Comparison of ENCODE assay signal across 8 mouse cellular contexts in genomic region chr15:77003868-77004215, GRCm38 (mm10). TPM values are rescaled to one million over a fixed set of nuclear protein-coding genes. Genes with fewer than 3 reads are reported as not detected.
A peak's percentile ranks its signal among the peaks of the same experiment; 100 is the strongest.
DNase-seq lines count a peak whose midpoint lies in the region; ATAC-seq and TF ChIP-seq lines count a peak whose summit lies in the region.

No protein-coding gene starts in this region.

- no peaks in the 10 kb centered on the region for H3K36me3 ChIP-seq in kidney, postnatal 0 days (ENCODE audit: insufficient read depth, low read length)

- H3K4me3 ChIP-seq in gastrocnemius, adult 2 months = no peak overlapping the region
- no peak overlapping the region for H3K4me3 ChIP-seq in kidney, postnatal 0 days (replicated peaks; ENCODE audit: low read depth, low read length)

- intact Hi-C loops in gastrocnemius, adult 2 months (cut with DNase I) = loop anchor here (2.0 kb wide), 1 partner anchor 21 kb away; no protein-coding TSS in a partner anchor

- no peaks in the 10 kb centered on the region for H3K27me3 ChIP-seq in kidney, postnatal 0 days (ENCODE audit: insufficient read depth, low read length)

- no peak overlapping the region for H3K9ac ChIP-seq in kidney, postnatal 0 days (ENCODE audit: low read depth, low read length)

- DNase-seq in gastrocnemius, adult 18-20 months (ENCODE audit: low spot score) = peak; percentile 68
- no peak for DNase-seq in gastrocnemius, adult 8-10 months (ENCODE audit: low spot score in 2 of 2)
- DNase-seq in A20 (ENCODE audit: low read depth, low spot score) = peak; percentile 29
- peak; percentile 77 for DNase-seq in gastrocnemius, adult 2 months
- peak; percentile 74 for DNase-seq in kidney, postnatal 0 days (ENCODE audit: low spot score)
- DNase-seq in lung, postnatal 14 days = peak; percentile 59
- peak; percentile 24 for DNase-seq in thymus, postnatal 4 days

- H3K9me3 ChIP-seq in kidney, postnatal 0 days (replicated peaks; ENCODE audit: low read length) = no peaks in the 10 kb centered on the region

- peak; percentile 72; the same call in 1 of the 2 replicates for ATAC-seq in cerebellum, adult (ENCODE audit: insufficient number of reproducible peaks, low FRiP score, low TSS enrichment)
- no peak for ATAC-seq in kidney, postnatal 0 days (replicated peaks; ENCODE audit: low FRiP score, low read depth)

- no peak overlapping the region for H3K4me2 ChIP-seq in kidney, postnatal 0 days (ENCODE audit: low read length)

- peak; percentile 92 for TF ChIP-seq CTCF in gastrocnemius, adult 2 months (IDR thresholded peaks at IDR 0.05)
- TF ChIP-seq CTCF in kidney, postnatal 0 days (IDR thresholded peaks at IDR 0.05; ENCODE audit: low read depth) = peak; percentile 94

- no peaks in the 10 kb centered on the region for H3K4me1 ChIP-seq in kidney, postnatal 0 days (replicated peaks; ENCODE audit: insufficient read depth, low read length)

- H3K27ac ChIP-seq in gastrocnemius, adult 2 months = peak overlapping the region; percentile 81
- no peak overlapping the region for H3K27ac ChIP-seq in kidney, postnatal 0 days

- WGBS in kidney, postnatal 0 days = 13% methylated on average over 3 of the region's 3 CpGs

RNA-seq across cellular contexts. Expression of gene Apol6, which starts 40.7 kb away (rescaled TPM):
- total RNA-seq in gastrocnemius, adult 18-20 months (2021) = 10 to 100 TPM; 47.5 to 80.8 TPM
- total RNA-seq in gastrocnemius, adult 8-10 months (2022) = 10 to 100 TPM; 29.4 to 66.8 (median 49.7) TPM
- total RNA-seq in gastrocnemius, adult 2 months (2021) = 10 to 100 TPM; 27.7 to 71.1 TPM
- polyA plus RNA-seq in kidney, postnatal 0 days (2015; fragmentation: Nextera tagmentation; extraction: Ambion mirVana) = 0.08 TPM in 1 of 2 replicates, not detected in the other

RNA-seq across cellular contexts. Expression of gene Mb, which starts 46.6 kb away (rescaled TPM):
- 1,000 to 10,000 TPM; 5,214 to 6,251 TPM for total RNA-seq in gastrocnemius, adult 18-20 months (2021)
- 1,000 to 10,000 TPM; 3,053 to 3,564 (median 3,434) TPM for total RNA-seq in gastrocnemius, adult 8-10 months (2022)
- total RNA-seq in gastrocnemius, adult 2 months (2021) = 1,000 to 10,000 TPM; 3,091 to 7,772 TPM
- 0.62 and 0.76 TPM in 2 replicates for polyA plus RNA-seq in kidney, postnatal 0 days (2015; fragmentation: Nextera tagmentation; extraction: Ambion mirVana)

RNA-seq across cellular contexts. Expression of gene 1110038F14Rik, which starts 55.5 kb away (rescaled TPM):
- 10 to 100 TPM; 18.6 to 19.0 TPM for total RNA-seq in gastrocnemius, adult 18-20 months (2021)
- 10 to 100 TPM; 16.5 to 20.4 (median 19.7) TPM for total RNA-seq in gastrocnemius, adult 8-10 months (2022)
- 10 to 100 TPM; 18.0 to 19.6 TPM for total RNA-seq in gastrocnemius, adult 2 months (2021)
- 74.6 and 76.0 TPM in 2 replicates for polyA plus RNA-seq in kidney, postnatal 0 days (2015; fragmentation: Nextera tagmentation; extraction: Ambion mirVana)

Comparison
In these comparisons a context has a peak if more than half of its experiments do, and no peak if none do; other contexts are left out.
1. DNase-seq: peak in gastrocnemius, adult 18-20 months (single experiment), A20 (single experiment), gastrocnemius, adult 2 months (single experiment), kidney, postnatal 0 days (single experiment), lung, postnatal 14 days (single experiment) and thymus, postnatal 4 days (single experiment); none in gastrocnemius, adult 8-10 months (0 of 2).